Comparison of ENCODE assay signal across 8 mouse cellular contexts in the genomic region with DNA sequence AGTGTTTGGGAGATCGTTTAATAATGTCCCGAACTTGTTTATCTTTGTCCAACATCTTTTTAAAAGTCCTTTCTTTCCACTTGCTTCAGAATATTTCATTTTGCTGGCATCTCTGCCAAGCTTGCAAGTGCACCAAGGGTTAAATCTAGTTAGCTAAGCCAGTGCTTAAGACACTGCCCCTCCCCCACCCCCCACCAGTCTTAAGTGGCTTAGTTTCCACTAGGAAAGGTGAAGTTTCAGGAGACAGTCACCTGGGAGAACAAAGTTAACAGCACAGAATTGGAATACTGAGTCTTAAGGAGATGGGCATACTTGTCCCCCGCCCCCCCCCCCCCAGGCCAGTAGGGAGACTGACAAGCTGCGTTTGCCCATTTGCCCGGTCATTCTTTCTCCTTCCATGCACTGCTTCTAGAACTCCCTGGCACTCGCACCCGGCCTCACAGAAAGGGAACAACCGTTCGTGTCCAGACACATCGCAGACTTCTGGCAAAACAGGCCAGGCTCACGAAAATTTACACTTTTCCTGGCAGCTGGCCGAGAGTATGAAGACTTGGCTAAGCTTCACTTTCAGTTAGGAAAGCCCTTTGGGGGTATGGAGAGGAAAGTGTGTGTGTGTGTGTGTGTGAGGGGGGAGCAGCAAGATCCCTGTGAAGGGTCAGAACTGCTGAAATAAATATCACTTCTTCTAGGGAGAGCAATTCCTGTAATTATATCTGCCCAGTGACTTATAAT.
DNase-seq lines count a peak whose midpoint lies in the region; ATAC-seq lines count a peak whose summit lies in the region.

No protein-coding gene starts in this region.

- H3K27me3 ChIP-seq in kidney, embryonic 14.5 days (ENCODE audit: control insufficient read depth, insufficient read depth, low read length), result peaks cover 4% of the 10 kb centered on the region; the same call in 1 of the 2 replicates
- H3K27me3 ChIP-seq in embryonic facial prominence, embryonic 11.5 days (ENCODE audit: control insufficient read depth, insufficient read depth, low read length), result no peaks in the 10 kb centered on the region
- H3K27me3 ChIP-seq in megakaryocyte, embryonic 14.5 days (replicated peaks), result peaks cover 22% of the 10 kb centered on the region

- no peak overlapping the region for H3K4me3 ChIP-seq in kidney, embryonic 14.5 days (ENCODE audit: low read length)
- H3K4me3 ChIP-seq in embryonic facial prominence, embryonic 11.5 days (ENCODE audit: low read depth, low read length), result no peak overlapping the region
- peak overlapping the region; percentile 10 for H3K4me3 ChIP-seq in megakaryocyte, embryonic 14.5 days (replicated peaks)

- WGBS in kidney, embryonic 14.5 days, result 17% methylated on average over 12 of the region's 12 CpGs
- WGBS in embryonic facial prominence, embryonic 11.5 days, result 20% methylated on average over 12 of the region's 12 CpGs

- H3K27ac ChIP-seq in kidney, embryonic 14.5 days (ENCODE audit: low read depth, low read length), result no peak overlapping the region
- H3K27ac ChIP-seq in embryonic facial prominence, embryonic 11.5 days (replicated peaks; ENCODE audit: low read depth, low read length), result no peak overlapping the region

- no peaks in the 10 kb centered on the region for H3K9me3 ChIP-seq in kidney, embryonic 14.5 days (ENCODE audit: control insufficient read depth, low read length)
- no peaks in the 10 kb centered on the region for H3K9me3 ChIP-seq in embryonic facial prominence, embryonic 11.5 days (replicated peaks; ENCODE audit: control insufficient read depth, low read length)
- H3K9me3 ChIP-seq in megakaryocyte, embryonic 14.5 days, result no peaks in the 10 kb centered on the region

- DNase-seq in kidney, adult 8-10 months, result no peak
- peak; percentile 49 for DNase-seq in embryonic facial prominence, embryonic 11.5 days (ENCODE audit: low spot score)
- DNase-seq in heart, postnatal 10 days, result peak; percentile 18 to 35
- DNase-seq in B cell, adult 2 months, result no peak
- DNase-seq in layer of hippocampus, postnatal 10 days (ENCODE audit: low spot score in 2 of 2), result no peak
- DNase-seq in adrenal gland, adult 8-10 months, result no peak

- no peak overlapping the region for H3K9ac ChIP-seq in kidney, embryonic 14.5 days (ENCODE audit: low read depth, low read length)
- H3K9ac ChIP-seq in embryonic facial prominence, embryonic 11.5 days (replicated peaks; ENCODE audit: low read length), result no peak overlapping the region

- intact Hi-C loops in heart, postnatal 10 days (cut with DNase I), result no loop called here

- no peaks in the 10 kb centered on the region for H3K36me3 ChIP-seq in kidney, embryonic 14.5 days (ENCODE audit: control insufficient read depth, insufficient read depth, low read length)
- H3K36me3 ChIP-seq in embryonic facial prominence, embryonic 11.5 days (replicated peaks; ENCODE audit: control insufficient read depth, insufficient read depth, low read depth, low read length), result no peaks in the 10 kb centered on the region
- H3K36me3 ChIP-seq in megakaryocyte, embryonic 14.5 days (replicated peaks; ENCODE audit: low read length), result no peaks in the 10 kb centered on the region

- H3K4me2 ChIP-seq in kidney, embryonic 14.5 days (replicated peaks; ENCODE audit: low read depth, low read length), result no peak overlapping the region; the same call in 1 of the 2 replicates
- H3K4me2 ChIP-seq in embryonic facial prominence, embryonic 11.5 days (ENCODE audit: low read depth, low read length), result no peak overlapping the region

- H3K4me1 ChIP-seq in kidney, embryonic 14.5 days (ENCODE audit: control insufficient read depth, insufficient read depth, low read length), result peaks cover 17% of the 10 kb centered on the region; the same call in 1 of the 2 replicates
- no peaks in the 10 kb centered on the region for H3K4me1 ChIP-seq in embryonic facial prominence, embryonic 11.5 days (ENCODE audit: control insufficient read depth, insufficient read depth, low read length)
- H3K4me1 ChIP-seq in megakaryocyte, embryonic 14.5 days, result peaks cover 40% of the 10 kb centered on the region

- ATAC-seq in kidney, embryonic 14.5 days (ENCODE audit: low FRiP score, low TSS enrichment), result peak; percentile 58; the same call in 1 of the 2 replicates
- ATAC-seq in embryonic facial prominence, embryonic 11.5 days (replicated peaks; ENCODE audit: insufficient number of reproducible peaks, low FRiP score, low TSS enrichment, low read depth), result 0 out of 2 replicates have a peak, but pooled peaks have one; percentile 10

Comparison
In these comparisons a context has a peak if more than half of its experiments do, and no peak if none do; other contexts are left out.
1. DNase-seq: peak in embryonic facial prominence, embryonic 11.5 days (single experiment) and heart, postnatal 10 days (2 of 2); none in kidney, adult 8-10 months (0 of 2), B cell, adult 2 months (0 of 2), layer of hippocampus, postnatal 10 days (0 of 2) and adrenal gland, adult 8-10 months (single experiment).